In genomic region chr17:30345008-30345407, GRCm38 (mm10) we compare ENCODE assay signal across 34 mouse cellular contexts.
"Had no signal": no experiment of that assay in that cellular context is flagged by ENCODE, and none has a peak within 500 bp of the region (broad histone marks: within the 10 kb centered on the region; RNA-seq: fewer than 3 reads in every experiment).

No protein-coding gene starts in this region.

- H3K9me3 ChIP-seq: heart, embryonic 10.5 days; heart, embryonic 12.5 days; heart, embryonic 13.5 days; heart, embryonic 15.5 days; hindbrain, embryonic 10.5 days; hindbrain, embryonic 12.5 days; hindbrain, embryonic 13.5 days; hindbrain, embryonic 15.5 days; intestine, embryonic 15.5 days; kidney, embryonic 15.5 days had no signal

- H3K4me2 ChIP-seq: heart, embryonic 11.5 days; heart, embryonic 12.5 days; heart, embryonic 13.5 days; heart, embryonic 15.5 days; hindbrain, embryonic 12.5 days; hindbrain, embryonic 13.5 days; hindbrain, embryonic 14.5 days; hindbrain, embryonic 15.5 days; intestine, embryonic 15.5 days; kidney, embryonic 15.5 days had no signal

- H3K9ac ChIP-seq: heart, embryonic 12.5 days; heart, embryonic 13.5 days; heart, embryonic 15.5 days; hindbrain, embryonic 12.5 days; hindbrain, embryonic 13.5 days; hindbrain, embryonic 14.5 days; hindbrain, embryonic 15.5 days; intestine, embryonic 15.5 days; kidney, embryonic 15.5 days had no signal

- H3K27me3 ChIP-seq: heart, embryonic 12.5 days; heart, embryonic 13.5 days; heart, embryonic 15.5 days; hindbrain, embryonic 12.5 days; hindbrain, embryonic 13.5 days; hindbrain, embryonic 15.5 days; intestine, embryonic 15.5 days; kidney, embryonic 15.5 days had no signal

- DNase-seq: heart, postnatal 14 days; heart, postnatal 36 days; heart, postnatal 4 days; kidney, adult 11 months; kidney, adult 18-20 months; kidney, adult 2 months; kidney, adult 8-10 months; kidney, adult 9 months; kidney, postnatal 10 days; kidney, postnatal 14 days; kidney, postnatal 25 days; kidney, postnatal 36 days; kidney, postnatal 4 days; layer of hippocampus, adult 9-11 months; layer of hippocampus, postnatal 36 days had no signal

- H3K4me3 ChIP-seq: heart, embryonic 10.5 days; heart, embryonic 12.5 days; heart, embryonic 13.5 days; heart, embryonic 15.5 days; hindbrain, embryonic 10.5 days; hindbrain, embryonic 12.5 days; hindbrain, embryonic 13.5 days; hindbrain, embryonic 15.5 days; intestine, embryonic 15.5 days; kidney, embryonic 15.5 days; layer of hippocampus, adult 2 months had no signal

- H3K36me3 ChIP-seq: heart, embryonic 10.5 days; heart, embryonic 12.5 days; heart, embryonic 13.5 days; heart, embryonic 15.5 days; hindbrain, embryonic 10.5 days; hindbrain, embryonic 12.5 days; hindbrain, embryonic 13.5 days; hindbrain, embryonic 15.5 days; intestine, embryonic 15.5 days; kidney, embryonic 15.5 days had no signal

- ATAC-seq: hindbrain, embryonic 16.5 days; hindbrain, postnatal 0 days; inflammation-experienced regulatory T-cells, adult 6 months; intestine, embryonic 15.5 days; intestine, embryonic 16.5 days; intestine, postnatal 0 days had no signal

- H3K27ac ChIP-seq: heart, embryonic 10.5 days; heart, embryonic 13.5 days; heart, embryonic 15.5 days; hindbrain, embryonic 12.5 days; hindbrain, embryonic 13.5 days; hindbrain, embryonic 14.5 days; hindbrain, embryonic 15.5 days; hindbrain, postnatal 0 days; intestine, embryonic 15.5 days; kidney, embryonic 15.5 days; kidney, postnatal 0 days had no signal
